Mouse (Mus musculus): ENCODE measurements at regions not wholly inside any gene's neighbourhood (a gene's known extent, or its start where the extent isn't known, plus 50 kb on each side); places are given as distances from the start of the nearest gene placed in this dataset.

- Histone ChIP-seq H3K36me3 (ENCODE audit: control insufficient read depth in 1 of 2, insufficient read depth in 2 of 2, low read length in 2 of 2) (no peaks in the 10 kb centered on the region), H3K27ac (ENCODE audit: control insufficient read depth, low read depth, low read length) (no peak overlapping the region)
- DNase-seq (ENCODE audit: low read depth, low spot score) = no peak
Measured at GRCm38 (mm10) chr13:28544003-28544818, 286.9 kb downstream of the Gm11361 start.

DNA sequence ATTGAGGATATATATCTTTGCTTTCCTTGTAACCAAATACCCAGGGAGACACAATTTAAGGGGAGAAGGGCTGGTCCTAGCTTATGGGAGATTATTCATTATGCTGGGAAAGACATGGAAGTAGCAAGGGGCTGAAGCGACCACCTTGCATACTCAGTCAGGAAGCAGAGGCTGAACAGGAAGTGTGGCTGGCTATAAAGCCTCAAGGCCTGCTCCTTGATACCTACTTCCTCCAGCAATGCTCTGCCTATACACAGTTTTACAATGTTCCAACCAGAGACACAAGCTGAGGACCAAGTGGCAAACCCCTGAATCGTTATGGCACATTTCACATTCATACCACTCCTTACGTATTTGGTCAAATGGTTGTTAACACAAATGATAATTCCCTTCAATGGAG, 284.3 kb downstream of the Gm11361 start:
- no peaks in the 10 kb centered on the region for H3K36me3 ChIP-seq (ENCODE audit: control insufficient read depth in 1 of 2, insufficient read depth in 2 of 2, low read length in 2 of 2)
- no peaks in the 10 kb centered on the region for H3K27me3 ChIP-seq (ENCODE audit: control insufficient read depth in 1 of 2, insufficient read depth in 2 of 2, low read length in 2 of 2)
- no peak overlapping the region for H3K27ac ChIP-seq (ENCODE audit: control insufficient read depth, low read depth, low read length)
- no peak overlapping the region for H3K9ac ChIP-seq (ENCODE audit: control insufficient read depth, low read depth, low read length, poor library complexity, severe bottlenecking)
- no peak overlapping the region for H3K4me3 ChIP-seq (ENCODE audit: control insufficient read depth in 1 of 2, insufficient read depth in 1 of 2, low read depth in 2 of 2, low read length in 2 of 2)
- H3K9me3 ChIP-seq (replicated peaks; ENCODE audit: insufficient read depth, low read length) = no peaks in the 10 kb centered on the region
- H3K79me2 ChIP-seq (ENCODE audit: control insufficient read depth, insufficient read depth, low read length, poor library complexity) = no peaks in the 10 kb centered on the region
- TF ChIP-seq JUND (IDR thresholded peaks at IDR 0.05; ENCODE audit: low read depth, low read length) = no peak
- no peaks in the 10 kb centered on the region for H3K4me1 ChIP-seq (ENCODE audit: control insufficient read depth in 1 of 2, insufficient read depth in 2 of 2, low read length in 2 of 2)
- DNase-seq (ENCODE audit: low read depth, low spot score) = no peak

More at GRCm38 (mm10) chr13:28544003-28544818, 286.9 kb downstream of the Gm11361 start:
- no peaks in the 10 kb centered on the region for H3K27me3 ChIP-seq (ENCODE audit: control insufficient read depth in 1 of 2, insufficient read depth in 2 of 2, low read length in 2 of 2)
- no peaks in the 10 kb centered on the region for H3K9me3 ChIP-seq (replicated peaks; ENCODE audit: insufficient read depth, low read length)
- no peaks in the 10 kb centered on the region for H3K79me2 ChIP-seq (ENCODE audit: control insufficient read depth, insufficient read depth, low read length, poor library complexity)
- TF ChIP-seq NRF1 (IDR thresholded peaks at IDR 0.05; ENCODE audit: insufficient read depth, low read depth, low read length, poor library complexity, severe bottlenecking) (no peak), MAX (IDR thresholded peaks at IDR 0.05; ENCODE audit: low read length) (no peak), ETS1 (IDR thresholded peaks at IDR 0.05; ENCODE audit: low read depth, low read length) (no peak), ZNF384 (IDR thresholded peaks at IDR 0.05; ENCODE audit: low read depth, low read length) (no peak), RCOR1 (IDR thresholded peaks at IDR 0.05; ENCODE audit: low read depth, low read length) (no peak), UBTF (IDR thresholded peaks at IDR 0.05; ENCODE audit: borderline replicate concordance, insufficient read depth, low read depth, low read length) (no peak), MXI1 (IDR thresholded peaks at IDR 0.05; ENCODE audit: low read depth, low read length) (no peak), USF2 (IDR thresholded peaks at IDR 0.05; ENCODE audit: borderline replicate concordance in 1 of 2, insufficient read depth in 1 of 2, low read depth in 1 of 2, low read length in 2 of 2) (no peak)
- no peaks in the 10 kb centered on the region for H3K4me1 ChIP-seq (ENCODE audit: control insufficient read depth in 1 of 2, insufficient read depth in 2 of 2, low read length in 2 of 2)
- H3K4me3 ChIP-seq (ENCODE audit: control insufficient read depth in 1 of 2, insufficient read depth in 1 of 2, low read depth in 2 of 2, low read length in 2 of 2) = no peak overlapping the region
- H3K9ac ChIP-seq (ENCODE audit: control insufficient read depth, low read depth, low read length, poor library complexity, severe bottlenecking) = no peak overlapping the region

DNA sequence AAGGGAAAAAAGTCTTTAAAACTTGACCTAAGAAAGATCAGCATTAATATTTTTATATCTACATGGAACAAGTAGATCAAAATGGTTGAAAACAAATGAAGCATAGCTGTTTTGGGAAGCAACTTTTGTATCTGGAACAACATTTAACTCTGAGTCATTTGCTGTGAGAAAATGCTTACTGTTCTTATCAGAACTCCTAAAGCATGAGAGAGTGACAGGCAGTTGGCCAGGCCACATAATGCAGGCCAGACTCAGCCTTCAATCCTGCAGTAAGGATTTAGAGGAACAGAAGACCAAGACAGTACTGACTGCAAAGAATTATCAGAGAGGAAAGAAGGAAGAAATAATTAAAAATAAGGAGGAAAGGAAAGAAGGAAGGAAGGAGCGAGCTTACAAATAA, 275.8 kb downstream of the Gm11361 start:
- Histone ChIP-seq H3K9ac (ENCODE audit: control insufficient read depth, low read depth, low read length, poor library complexity, severe bottlenecking) (no peak overlapping the region), H3K79me2 (ENCODE audit: control insufficient read depth, insufficient read depth, low read length, poor library complexity) (no peaks in the 10 kb centered on the region), H3K27me3 (ENCODE audit: control insufficient read depth in 1 of 2, insufficient read depth in 2 of 2, low read length in 2 of 2) (no peaks in the 10 kb centered on the region), H3K9me3 (replicated peaks; ENCODE audit: insufficient read depth, low read length) (no peaks in the 10 kb centered on the region), H3K4me1 (ENCODE audit: control insufficient read depth in 1 of 2, insufficient read depth in 2 of 2, low read length in 2 of 2) (no peaks in the 10 kb centered on the region), H3K36me3 (ENCODE audit: control insufficient read depth in 1 of 2, insufficient read depth in 2 of 2, low read length in 2 of 2) (no peaks in the 10 kb centered on the region), H3K4me3 (ENCODE audit: control insufficient read depth in 1 of 2, insufficient read depth in 1 of 2, low read depth in 2 of 2, low read length in 2 of 2) (no peak overlapping the region), H3K27ac (ENCODE audit: control insufficient read depth, low read depth, low read length) (no peak overlapping the region)
- TF ChIP-seq KAT2A (conservative IDR thresholded peaks at IDR 0.05; ENCODE audit: low read depth, low read length) (no peak), UBTF (IDR thresholded peaks at IDR 0.05; ENCODE audit: borderline replicate concordance, insufficient read depth, low read depth, low read length) (no peak), HCFC1 (IDR thresholded peaks at IDR 0.05; ENCODE audit: low read depth, low read length) (no peak), MXI1 (IDR thresholded peaks at IDR 0.05; ENCODE audit: low read depth, low read length) (no peak), TBP (IDR thresholded peaks at IDR 0.05; ENCODE audit: low read depth, low read length) (no peak), SMC3 (IDR thresholded peaks at IDR 0.05; ENCODE audit: low read depth, low read length) (no peak), SIN3A (IDR thresholded peaks at IDR 0.05; ENCODE audit: low read length) (no peak), USF1 (IDR thresholded peaks at IDR 0.05; ENCODE audit: low read depth, low read length) (no peak), RAD21 (IDR thresholded peaks at IDR 0.05; ENCODE audit: low read depth, low read length) (no peak), JUND (IDR thresholded peaks at IDR 0.05; ENCODE audit: low read depth, low read length) (no peak), ZNF384 (IDR thresholded peaks at IDR 0.05; ENCODE audit: low read depth, low read length) (no peak), BHLHE40 (IDR thresholded peaks at IDR 0.05; ENCODE audit: borderline replicate concordance, low read depth, low read length) (no peak), POLR2A (IDR thresholded peaks at IDR 0.05; ENCODE audit: control insufficient read depth in 1 of 2, insufficient read depth in 1 of 2, low read depth in 1 of 2, low read length in 2 of 2, poor library complexity in 1 of 2) (no peak)
- no peak for DNase-seq (ENCODE audit: low read depth, low spot score)

Data from MEL (cell line).